Mouse (Mus musculus): ENCODE measurements at regions not wholly inside any gene's neighbourhood (a gene's known extent, or its start where the extent isn't known, plus 50 kb on each side); places are given as distances from the start of the nearest gene placed in this dataset.

GRCm38 (mm10) chr15:59138393-59139107 lies 249.5 kb downstream of the Gm49356 start:
- Histone ChIP-seq H3K4me1 (ENCODE audit: control insufficient read depth, insufficient read depth, low read length) (no peaks in the 10 kb centered on the region; the same call in 1 of the 2 replicates), H3K27me3 (ENCODE audit: control insufficient read depth, insufficient read depth, low read length) (no peaks in the 10 kb centered on the region)
- DNase-seq (ENCODE audit: low spot score), result no peak

GRCm38 (mm10) chr15:59141621-59142020 lies 252.5 kb downstream of the Gm49356 start:
- Histone ChIP-seq H3K9me3 (ENCODE audit: control insufficient read depth, low read length) (no peaks in the 10 kb centered on the region), H3K9ac (ENCODE audit: low read length) (no peak overlapping the region), H3K27me3 (ENCODE audit: control insufficient read depth, insufficient read depth, low read length) (no peaks in the 10 kb centered on the region), H3K4me3 (ENCODE audit: low read depth, low read length) (no peak overlapping the region), H3K4me1 (ENCODE audit: control insufficient read depth, insufficient read depth, low read length) (no peaks in the 10 kb centered on the region; the same call in 1 of the 2 replicates), H3K27ac (ENCODE audit: low read depth, low read length) (no peak overlapping the region), H3K36me3 (ENCODE audit: control insufficient read depth, insufficient read depth, low read length) (no peaks in the 10 kb centered on the region), H3K4me2 (ENCODE audit: low read depth) (no peak overlapping the region)
- ATAC-seq (ENCODE audit: insufficient read depth, low FRiP score, low TSS enrichment), result no peak
- DNase-seq (ENCODE audit: low spot score), result no peak
- WGBS, result 86% methylated on average over 4 of the region's 4 CpGs

More at GRCm38 (mm10) chr15:59138393-59139107, 249.5 kb downstream of the Gm49356 start:
- no peaks in the 10 kb centered on the region for H3K9me3 ChIP-seq (ENCODE audit: control insufficient read depth, low read length)
- H3K4me3 ChIP-seq (ENCODE audit: low read depth, low read length), result no peak overlapping the region
- H3K4me2 ChIP-seq (ENCODE audit: low read depth), result no peak overlapping the region
- no peak overlapping the region for H3K9ac ChIP-seq (ENCODE audit: low read length)
- 63% methylated on average over 8 of the region's 8 CpGs for WGBS
- H3K27ac ChIP-seq (ENCODE audit: low read depth, low read length), result no peak overlapping the region
- H3K36me3 ChIP-seq (ENCODE audit: control insufficient read depth, insufficient read depth, low read length), result no peaks in the 10 kb centered on the region
- no peak for ATAC-seq (ENCODE audit: insufficient read depth, low FRiP score, low TSS enrichment)

- H3K9me3 ChIP-seq (ENCODE audit: control insufficient read depth, low read length), result no peaks in the 10 kb centered on the region
- H3K9ac ChIP-seq (ENCODE audit: low read length), result no peak overlapping the region
- WGBS, result 78% methylated on average over 9 of the region's 9 CpGs
- no peak for ATAC-seq (ENCODE audit: insufficient read depth, low FRiP score, low TSS enrichment)
- no peak overlapping the region for H3K4me3 ChIP-seq (ENCODE audit: low read depth, low read length)
- H3K27ac ChIP-seq (ENCODE audit: low read depth, low read length), result no peak overlapping the region
- H3K4me2 ChIP-seq (ENCODE audit: low read depth), result no peak overlapping the region
- no peaks in the 10 kb centered on the region for H3K36me3 ChIP-seq (ENCODE audit: control insufficient read depth, insufficient read depth, low read length)
- no peak for DNase-seq (ENCODE audit: low spot score)
- H3K4me1 ChIP-seq (ENCODE audit: control insufficient read depth, insufficient read depth, low read length), result no peaks in the 10 kb centered on the region; the same call in 1 of the 2 replicates
- H3K27me3 ChIP-seq (ENCODE audit: control insufficient read depth, insufficient read depth, low read length), result no peaks in the 10 kb centered on the region
These were observed 253.4 kb downstream of the Gm49356 start for GRCm38 (mm10) chr15:59142481-59142880.

GRCm38 (mm10) chr15:59143891-59144290 lies 254.8 kb downstream of the Gm49356 start:
- 97% methylated on average over 1 of the region's 1 CpGs for WGBS
- ATAC-seq (ENCODE audit: insufficient read depth, low FRiP score, low TSS enrichment), result no peak

GRCm38 (mm10) chr15:59145679-59146078 lies 256.6 kb downstream of the Gm49356 start:
- Histone ChIP-seq H3K27me3 (ENCODE audit: control insufficient read depth, insufficient read depth, low read length) (no peaks in the 10 kb centered on the region), H3K9ac (ENCODE audit: low read length) (no peak overlapping the region), H3K4me2 (ENCODE audit: low read depth) (no peak overlapping the region), H3K27ac (ENCODE audit: low read depth, low read length) (no peak overlapping the region), H3K36me3 (ENCODE audit: control insufficient read depth, insufficient read depth, low read length) (no peaks in the 10 kb centered on the region), H3K4me1 (ENCODE audit: control insufficient read depth, insufficient read depth, low read length) (no peaks in the 10 kb centered on the region), H3K4me3 (ENCODE audit: low read depth, low read length) (no peak overlapping the region), H3K9me3 (ENCODE audit: control insufficient read depth, low read length) (no peaks in the 10 kb centered on the region)
- ATAC-seq (ENCODE audit: insufficient read depth, low FRiP score, low TSS enrichment) (no peak), DNase-seq (ENCODE audit: low spot score) (no peak)
- 70% methylated on average over 5 of the region's 5 CpGs for WGBS

More at GRCm38 (mm10) chr15:59143891-59144290, 254.8 kb downstream of the Gm49356 start:
- Histone ChIP-seq H3K36me3 (ENCODE audit: control insufficient read depth, insufficient read depth, low read length) (no peaks in the 10 kb centered on the region), H3K9me3 (ENCODE audit: control insufficient read depth, low read length) (no peaks in the 10 kb centered on the region), H3K4me3 (ENCODE audit: low read depth, low read length) (no peak overlapping the region), H3K4me1 (ENCODE audit: control insufficient read depth, insufficient read depth, low read length) (no peaks in the 10 kb centered on the region), H3K9ac (ENCODE audit: low read length) (no peak overlapping the region), H3K27ac (ENCODE audit: low read depth, low read length) (no peak overlapping the region), H3K4me2 (ENCODE audit: low read depth) (no peak overlapping the region), H3K27me3 (ENCODE audit: control insufficient read depth, insufficient read depth, low read length) (no peaks in the 10 kb centered on the region)
- DNase-seq (ENCODE audit: low spot score), result no peak

GRCm38 (mm10) chr15:59146111-59146510 lies 257.0 kb downstream of the Gm49356 start:
- WGBS, result 86% methylated on average over 19 of the region's 19 CpGs

GRCm38 (mm10) chr15:59146586-59147085 lies 257.5 kb downstream of the Gm49356 start:
- ATAC-seq (ENCODE audit: insufficient read depth, low FRiP score, low TSS enrichment), result no peak
- no peak for DNase-seq (ENCODE audit: low spot score)

More at GRCm38 (mm10) chr15:59146111-59146510, 257.0 kb downstream of the Gm49356 start:
- no peak overlapping the region for H3K9ac ChIP-seq (ENCODE audit: low read length)
- H3K4me3 ChIP-seq (ENCODE audit: low read depth, low read length), result no peak overlapping the region
- H3K27me3 ChIP-seq (ENCODE audit: control insufficient read depth, insufficient read depth, low read length), result no peaks in the 10 kb centered on the region
- no peak for DNase-seq (ENCODE audit: low spot score)
- H3K36me3 ChIP-seq (ENCODE audit: control insufficient read depth, insufficient read depth, low read length), result no peaks in the 10 kb centered on the region
- H3K4me1 ChIP-seq (ENCODE audit: control insufficient read depth, insufficient read depth, low read length), result no peaks in the 10 kb centered on the region
- no peak overlapping the region for H3K4me2 ChIP-seq (ENCODE audit: low read depth)
- H3K9me3 ChIP-seq (ENCODE audit: control insufficient read depth, low read length), result no peaks in the 10 kb centered on the region
- no peak for ATAC-seq (ENCODE audit: insufficient read depth, low FRiP score, low TSS enrichment)
- H3K27ac ChIP-seq (ENCODE audit: low read depth, low read length), result no peak overlapping the region

GRCm38 (mm10) chr15:59148531-59148930 lies 259.4 kb downstream of the Gm49356 start:
- Histone ChIP-seq H3K4me2 (ENCODE audit: low read depth) (no peak overlapping the region), H3K9me3 (ENCODE audit: control insufficient read depth, low read length) (no peaks in the 10 kb centered on the region), H3K4me1 (ENCODE audit: control insufficient read depth, insufficient read depth, low read length) (no peaks in the 10 kb centered on the region), H3K4me3 (ENCODE audit: low read depth, low read length) (no peak overlapping the region), H3K27me3 (ENCODE audit: control insufficient read depth, insufficient read depth, low read length) (no peaks in the 10 kb centered on the region), H3K9ac (ENCODE audit: low read length) (no peak overlapping the region), H3K36me3 (ENCODE audit: control insufficient read depth, insufficient read depth, low read length) (no peaks in the 10 kb centered on the region), H3K27ac (ENCODE audit: low read depth, low read length) (no peak overlapping the region)
- ATAC-seq (ENCODE audit: insufficient read depth, low FRiP score, low TSS enrichment), result no peak
- no peak for DNase-seq (ENCODE audit: low spot score)
- WGBS, result 90% methylated on average over 5 of the region's 5 CpGs

More at GRCm38 (mm10) chr15:59146586-59147085, 257.5 kb downstream of the Gm49356 start:
- no peak overlapping the region for H3K4me2 ChIP-seq (ENCODE audit: low read depth)
- H3K27ac ChIP-seq (ENCODE audit: low read depth, low read length), result no peak overlapping the region
- no peaks in the 10 kb centered on the region for H3K27me3 ChIP-seq (ENCODE audit: control insufficient read depth, insufficient read depth, low read length)
- H3K9ac ChIP-seq (ENCODE audit: low read length), result no peak overlapping the region
- H3K9me3 ChIP-seq (ENCODE audit: control insufficient read depth, low read length), result no peaks in the 10 kb centered on the region
- H3K4me3 ChIP-seq (ENCODE audit: low read depth, low read length), result no peak overlapping the region
- WGBS, result 21% methylated on average over 9 of the region's 11 CpGs
- H3K4me1 ChIP-seq (ENCODE audit: control insufficient read depth, insufficient read depth, low read length), result no peaks in the 10 kb centered on the region
- H3K36me3 ChIP-seq (ENCODE audit: control insufficient read depth, insufficient read depth, low read length), result no peaks in the 10 kb centered on the region

- no peak overlapping the region for H3K4me2 ChIP-seq (ENCODE audit: low read depth)
- no peak overlapping the region for H3K4me3 ChIP-seq (ENCODE audit: low read depth, low read length)
- peaks cover 5% of the 10 kb centered on the region; the same call in 1 of the 2 replicates for H3K4me1 ChIP-seq (ENCODE audit: control insufficient read depth, insufficient read depth, low read length)
- no peak overlapping the region for H3K27ac ChIP-seq (ENCODE audit: low read depth, low read length)
- H3K27me3 ChIP-seq (ENCODE audit: control insufficient read depth, insufficient read depth, low read length), result no peaks in the 10 kb centered on the region
- DNase-seq (ENCODE audit: low spot score) (no peak), ATAC-seq (ENCODE audit: insufficient read depth, low FRiP score, low TSS enrichment) (no peak)
- H3K36me3 ChIP-seq (ENCODE audit: control insufficient read depth, insufficient read depth, low read length), result no peaks in the 10 kb centered on the region
- WGBS, result 91% methylated on average over 5 of the region's 5 CpGs
- no peaks in the 10 kb centered on the region for H3K9me3 ChIP-seq (ENCODE audit: control insufficient read depth, low read length)
- H3K9ac ChIP-seq (ENCODE audit: low read length), result no peak overlapping the region
These were observed 262.4 kb downstream of the Gm49356 start for GRCm38 (mm10) chr15:59151506-59151905.

All from neural tube, embryonic 11.5 days (tissue).